Mouse (Mus musculus): ENCODE measurements around the gene Pard6b. TPM values are rescaled to one million over a fixed set of nuclear protein-coding genes. Genes with fewer than 3 reads are reported as not detected.

The Pard6b gene
- total RNA-seq (2023): not detected

GRCm38 (mm10) chr2:168080431-168081246 is at the start of gene Pard6b:
Gene Pard6b, plus strand, starts transcription at chr2:168081004.

Other genes with a start within 250 kb of the Pard6b start
- 100 to 1,000 TPM; 138 to 161 TPM for gene Ptpn1, start 148.9 kb upstream of the Pard6b start, total RNA-seq (2023)
- gene Ripor3, start 70.4 kb upstream of the Pard6b start, total RNA-seq (2023): under 1 TPM in 1 of 2 experiments, not detected in 1; 0.72 TPM
- 10 to 100 TPM; 53.3 to 56.5 TPM for gene Adnp, start 126.1 kb downstream of the Pard6b start, total RNA-seq (2023)
- gene Gm20716, start 149.4 kb downstream of the Pard6b start, total RNA-seq (2023): 1 to 10 TPM; 2.8 to 4.4 TPM
- 10 to 100 TPM; 71.6 to 74.5 TPM for gene Dpm1, start 149.6 kb downstream of the Pard6b start, total RNA-seq (2023)
- 1 to 10 TPM; 4.8 to 6.1 TPM for gene Mocs3, start 149.6 kb downstream of the Pard6b start, total RNA-seq (2023)
- gene Kcng1, start 200.7 kb downstream of the Pard6b start, total RNA-seq (2023): not detected

Measured in neutrophil, adult 83 days (primary cell).